Mouse (Mus musculus): ENCODE results near the gene Ppa2. TPM values are rescaled to one million over a fixed set of nuclear protein-coding genes. Genes with fewer than 3 reads are reported as not detected.

The Ppa2 gene
- total RNA-seq (2021), result 10 to 100 TPM; 45.8 to 55.9 TPM
- long read RNA-seq, transcript Ppa2-201 (12 exons, 1,226 nt), result major isoform, 34 of 40 reads
- long read RNA-seq, partial matches to known transcripts, result 0 of 40 reads
- long read RNA-seq, other reads (novel, unspliced or antisense), result 5 of 40 reads

GRCm38 (mm10) chr3:133309954-133310808 is at the start of gene Ppa2:
Gene Ppa2 (plus strand): TSS chr3:133310110.
- DNase-seq (ENCODE audit: low spot score in 2 of 2), result peak; percentile 71 to 82

GRCm38 (mm10) chr3:133271887-133272286 is 38.0 kb upstream of the Ppa2 start:
- peak; percentile 69 to 92 for DNase-seq (ENCODE audit: low spot score in 2 of 2)

- no peak for DNase-seq (ENCODE audit: low spot score in 2 of 2)
These were observed 25.3 kb upstream of the Ppa2 start for GRCm38 (mm10) chr3:133284587-133284986.

DNA sequence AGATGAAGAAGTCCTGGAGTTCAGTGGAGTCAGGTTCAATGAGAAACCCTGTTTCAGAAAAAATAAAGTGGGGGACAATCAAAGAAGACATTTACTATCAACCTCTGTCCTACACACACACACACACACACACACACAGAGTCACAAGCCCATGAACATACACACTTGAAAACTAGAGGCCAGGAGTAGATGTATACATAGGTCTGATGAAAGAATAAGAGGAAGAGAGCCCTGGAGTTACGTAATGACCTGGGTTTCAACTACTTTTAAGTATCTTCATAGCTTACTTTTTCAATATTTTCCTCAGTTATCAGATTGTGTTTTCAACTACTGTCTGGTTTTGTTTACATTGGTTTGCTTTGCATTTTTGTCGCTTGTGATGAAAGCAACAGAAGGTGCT is 21.1 kb upstream of the Ppa2 start:
- DNase-seq (ENCODE audit: low spot score in 2 of 2), result no peak

GRCm38 (mm10) chr3:133304328-133304727 is 5.6 kb upstream of the Ppa2 start:
- DNase-seq (ENCODE audit: low spot score in 2 of 2), result no peak

GRCm38 (mm10) chr3:133308361-133308760 is 1.5 kb upstream of the Ppa2 start:
- DNase-seq (ENCODE audit: low spot score in 2 of 2), result no peak

- DNase-seq (ENCODE audit: low spot score in 2 of 2), result no peak
These were observed 551 bp upstream of the Ppa2 start for GRCm38 (mm10) chr3:133309359-133309758.

- no peak for DNase-seq (ENCODE audit: low spot score in 2 of 2)
These were observed 884 bp downstream of the Ppa2 start for GRCm38 (mm10) chr3:133310809-133311179.

DNA sequence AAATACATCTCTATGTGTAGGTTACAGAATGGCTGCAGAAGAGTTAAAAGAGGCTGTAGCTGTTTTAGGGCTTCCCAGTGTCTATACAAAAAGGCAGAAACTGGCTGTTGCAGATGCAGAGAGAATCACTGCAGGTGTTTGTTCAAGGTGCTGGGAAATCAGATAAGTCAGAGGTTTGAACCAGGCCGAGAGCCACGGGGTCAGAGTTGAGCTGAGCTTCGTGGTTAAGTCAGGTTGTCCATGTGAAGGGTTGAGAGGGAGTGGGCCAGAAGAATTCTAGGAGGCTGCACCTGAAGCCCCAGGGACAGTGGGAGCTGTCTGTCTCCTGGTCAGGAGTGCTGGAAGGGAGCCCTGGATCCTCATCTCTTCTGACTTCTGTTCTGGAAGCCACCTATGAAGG is 2.4 kb downstream of the Ppa2 start:
- no peak for DNase-seq (ENCODE audit: low spot score in 2 of 2)

- DNase-seq (ENCODE audit: low spot score in 2 of 2), result no peak
These were observed 2.9 kb downstream of the Ppa2 start for GRCm38 (mm10) chr3:133312850-133313249.

GRCm38 (mm10) chr3:133313491-133314199 is 3.7 kb downstream of the Ppa2 start:
- no peak for DNase-seq (ENCODE audit: low spot score in 2 of 2)

- DNase-seq (ENCODE audit: low spot score in 2 of 2), result peak; percentile 58 to 81
These were observed 4.6 kb downstream of the Ppa2 start for GRCm38 (mm10) chr3:133314475-133314874.

DNA sequence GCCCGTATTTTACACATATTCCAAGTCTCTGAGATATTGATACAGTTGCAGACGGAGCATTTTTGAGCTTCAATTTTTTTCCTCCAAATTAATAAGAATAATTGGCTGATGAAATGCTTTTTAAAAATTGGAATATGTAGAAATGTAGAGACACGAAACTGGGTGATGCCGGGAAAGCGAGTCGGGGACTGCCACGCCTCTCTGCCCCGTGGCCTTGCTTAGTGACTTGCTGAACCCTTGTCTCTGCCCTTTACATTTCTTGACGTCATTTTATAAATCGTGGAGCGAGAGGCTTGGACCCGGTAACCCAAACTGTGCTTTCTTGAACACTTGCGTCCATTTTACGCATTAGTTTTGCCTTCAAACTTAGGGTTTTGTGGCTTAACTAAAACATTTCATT is 5.1 kb downstream of the Ppa2 start:
- DNase-seq (ENCODE audit: low spot score in 2 of 2), result no peak

GRCm38 (mm10) chr3:133315647-133316046 is 5.7 kb downstream of the Ppa2 start:
- DNase-seq (ENCODE audit: low spot score in 2 of 2), result no peak

DNA sequence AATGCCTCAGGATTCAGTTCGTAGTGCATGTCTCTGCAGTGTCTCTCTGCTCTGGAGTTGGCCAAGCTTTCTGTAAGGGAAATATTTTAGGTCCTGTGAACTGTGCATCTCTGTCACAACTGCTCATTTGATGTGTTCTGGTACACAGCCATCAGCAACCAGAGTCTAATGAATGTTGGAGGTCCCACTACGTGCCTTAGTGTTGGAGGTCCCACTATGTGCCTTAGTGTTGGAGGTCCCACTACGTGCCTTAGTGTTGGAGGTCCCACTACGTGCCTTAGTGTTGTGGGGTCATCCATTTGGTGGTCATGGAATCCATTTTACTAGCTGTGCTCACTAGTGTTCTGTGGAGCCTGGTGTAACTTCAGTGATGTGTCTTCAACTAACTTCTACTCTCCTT is 7.9 kb downstream of the Ppa2 start:
- no peak for DNase-seq (ENCODE audit: low spot score in 2 of 2)

DNA sequence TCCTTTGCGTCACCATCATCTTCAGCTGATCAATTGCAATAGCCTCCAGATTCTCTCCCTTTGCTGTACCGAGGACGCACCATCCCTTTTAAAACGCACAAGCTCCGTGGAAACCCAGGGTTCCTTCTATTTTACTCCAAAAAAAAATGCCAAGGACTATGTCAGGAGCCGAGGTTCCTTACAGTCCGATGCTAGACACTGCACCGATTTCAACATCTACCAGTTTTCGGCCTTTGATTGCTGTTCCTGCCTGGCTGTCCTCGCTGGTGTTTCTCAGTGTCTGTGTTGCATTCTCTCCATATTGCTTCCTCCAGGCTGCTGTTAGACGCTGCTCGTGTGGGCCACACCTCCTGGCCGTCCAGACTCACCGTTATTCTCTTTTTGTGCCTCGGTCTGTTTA is 8.7 kb downstream of the Ppa2 start:
- no peak for DNase-seq (ENCODE audit: low spot score in 2 of 2)

- no peak for DNase-seq (ENCODE audit: low spot score in 2 of 2)
These were observed 9.9 kb downstream of the Ppa2 start for GRCm38 (mm10) chr3:133319795-133320194.

- no peak for DNase-seq (ENCODE audit: low spot score in 2 of 2)
These were observed 10.4 kb downstream of the Ppa2 start for GRCm38 (mm10) chr3:133320313-133320712.

DNA sequence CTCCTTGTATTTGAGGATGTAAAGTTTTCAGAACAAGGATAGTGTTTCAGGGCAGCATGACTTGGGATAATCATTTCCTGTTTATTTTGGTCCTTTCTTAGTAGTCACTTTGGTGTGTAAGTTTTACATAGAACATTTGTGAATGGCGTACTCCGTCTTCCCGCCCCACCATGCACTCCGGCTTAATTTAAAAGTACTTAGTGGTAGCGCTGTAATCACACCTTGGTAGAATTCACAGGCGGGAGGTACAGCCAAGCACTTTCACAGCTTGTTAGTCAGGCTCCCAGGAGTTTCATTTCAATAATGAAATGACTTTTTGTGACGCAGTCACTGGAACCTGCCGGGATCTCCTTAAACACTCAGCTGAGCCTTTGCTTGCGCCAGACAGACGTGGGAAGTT is 12.0 kb downstream of the Ppa2 start:
- no peak for DNase-seq (ENCODE audit: low spot score in 2 of 2)

- no peak for DNase-seq (ENCODE audit: low spot score in 2 of 2)
These were observed 12.6 kb downstream of the Ppa2 start for GRCm38 (mm10) chr3:133322552-133322951.

- no peak for DNase-seq (ENCODE audit: low spot score in 2 of 2)
These were observed 15.2 kb downstream of the Ppa2 start for GRCm38 (mm10) chr3:133325135-133325534.

- no peak for DNase-seq (ENCODE audit: low spot score in 2 of 2)
These were observed 18.6 kb downstream of the Ppa2 start for GRCm38 (mm10) chr3:133328551-133328950.

Data from layer of hippocampus, adult 18-20 months (tissue).